Mouse (Mus musculus): ENCODE measurements around the gene Cntnap5b. TPM values are rescaled to one million over a fixed set of nuclear protein-coding genes. Genes with fewer than 3 reads are reported as not detected.

Cntnap5b gene
- 2.8 and 3.0 TPM in 2 replicates for polyA plus RNA-seq (2015; fragmentation: Nextera tagmentation; extraction: Ambion mirVana)

DNA sequence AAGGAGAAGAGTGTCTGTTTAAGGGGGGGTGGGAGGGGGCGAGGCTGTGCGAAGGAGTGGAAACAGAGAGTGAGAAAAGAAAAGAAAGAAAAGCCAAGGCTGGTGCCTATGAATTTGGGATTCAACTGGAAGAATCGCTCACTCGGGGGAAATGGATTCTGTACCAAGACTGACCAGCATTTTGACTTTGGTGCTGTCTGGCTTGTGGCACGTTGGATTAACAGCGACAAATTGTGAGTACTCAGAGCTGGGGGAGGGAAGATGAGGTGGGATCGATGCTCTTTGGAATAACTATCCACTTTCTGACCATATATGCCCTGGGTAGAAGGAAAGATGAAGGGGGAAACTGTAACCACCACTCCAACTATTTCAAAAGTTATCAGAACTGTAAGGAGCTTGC lies at the start of gene Cntnap5b:
TSS of gene Cntnap5b (plus strand) at position 152 of the 400 bp plus-strand sequence.
- peaks cover 9% of the 10 kb centered on the region; the same call in 1 of the 2 replicates for H3K4me1 ChIP-seq

GRCm38 (mm10) chr1:99759996-99760395 lies 12.6 kb upstream of the Cntnap5b start:
- Histone ChIP-seq H3K4me2 (no peak overlapping the region), H3K27me3 (replicated peaks) (no peaks in the 10 kb centered on the region), H3K36me3 (no peaks in the 10 kb centered on the region), H3K4me1 (no peaks in the 10 kb centered on the region), H3K4me3 (replicated peaks) (no peak overlapping the region), H3K27ac (replicated peaks) (no peak overlapping the region), H3K9ac (replicated peaks) (no peak overlapping the region), H3K9me3 (replicated peaks) (no peaks in the 10 kb centered on the region)
- WGBS = 100% methylated on average over 1 of the region's 1 CpGs
- no peak for ATAC-seq (ENCODE audit: low FRiP score)

More for the DNA sequence above, at the start of gene Cntnap5b:
- H3K27ac ChIP-seq (replicated peaks) = peak within 1 kb of the TSS; percentile 54; the same call in 1 of the 2 replicates
- WGBS = 25% methylated on average over 7 of the region's 7 CpGs
- peak within 1 kb of the TSS; percentile 51 for H3K9ac ChIP-seq (replicated peaks)
- peak; percentile 22; the same call in 1 of the 2 replicates for ATAC-seq (ENCODE audit: low FRiP score)
- no peaks in the 10 kb centered on the region for H3K36me3 ChIP-seq
- peak within 1 kb of the TSS; percentile 43 for H3K4me3 ChIP-seq (replicated peaks)
- H3K9me3 ChIP-seq (replicated peaks) = no peaks in the 10 kb centered on the region
- H3K27me3 ChIP-seq (replicated peaks) = no peaks in the 10 kb centered on the region
- peak within 1 kb of the TSS; percentile 64 for H3K4me2 ChIP-seq

DNA sequence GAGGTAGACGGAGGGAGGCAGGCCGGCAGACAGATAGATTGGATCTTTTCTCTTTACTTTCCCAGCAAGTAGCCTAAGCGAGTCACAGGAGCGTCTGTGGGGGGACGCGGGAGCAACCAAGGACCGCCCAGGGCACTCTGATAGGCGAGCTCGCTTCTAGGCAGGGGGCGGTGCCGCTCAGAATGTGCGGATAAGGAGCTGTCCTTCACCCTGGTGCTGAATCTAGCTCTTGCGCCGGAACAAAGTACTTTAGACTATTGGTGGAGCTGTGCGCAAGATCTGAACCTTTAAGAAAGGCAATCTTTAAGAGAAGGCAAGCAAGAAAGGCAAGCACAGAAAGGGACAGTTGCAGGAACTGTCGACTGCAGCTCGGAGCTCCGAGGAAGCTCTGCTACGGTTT lies 382 bp upstream of the Cntnap5b start:
- Histone ChIP-seq H3K9ac (replicated peaks) (peak overlapping the region; percentile 51), H3K4me3 (replicated peaks) (peak overlapping the region; percentile 43), H3K4me1 (peaks cover 9% of the 10 kb centered on the region; the same call in 1 of the 2 replicates), H3K27me3 (replicated peaks) (no peaks in the 10 kb centered on the region), H3K9me3 (replicated peaks) (no peaks in the 10 kb centered on the region), H3K27ac (replicated peaks) (peak overlapping the region; percentile 54; the same call in 1 of the 2 replicates), H3K4me2 (peak overlapping the region; percentile 64), H3K36me3 (no peaks in the 10 kb centered on the region)
- WGBS = under 1% methylated on average over 19 of the region's 19 CpGs
- peak; percentile 92 for ATAC-seq (ENCODE audit: low FRiP score)

- Histone ChIP-seq H3K4me2 (peak overlapping the region; percentile 64), H3K4me1 (peaks cover 9% of the 10 kb centered on the region; the same call in 1 of the 2 replicates), H3K36me3 (no peaks in the 10 kb centered on the region), H3K9me3 (replicated peaks) (no peaks in the 10 kb centered on the region), H3K27me3 (replicated peaks) (no peaks in the 10 kb centered on the region), H3K27ac (replicated peaks) (no peak overlapping the region), H3K4me3 (replicated peaks) (peak overlapping the region; percentile 43), H3K9ac (replicated peaks) (no peak overlapping the region)
- WGBS = 5% methylated on average over 4 of the region's 4 CpGs
- peak; percentile 69 for ATAC-seq (ENCODE audit: low FRiP score)
Measured at GRCm38 (mm10) chr1:99774144-99774543, 1.6 kb downstream of the Cntnap5b start.

- no peak overlapping the region for H3K27ac ChIP-seq (replicated peaks)
- WGBS = 71% methylated on average over 6 of the region's 6 CpGs
Measured at GRCm38 (mm10) chr1:99813334-99814110, 41.0 kb downstream of the Cntnap5b start.

GRCm38 (mm10) chr1:99872344-99872743 lies 99.8 kb downstream of the Cntnap5b start:
- 86% methylated on average over 3 of the region's 3 CpGs for WGBS
- no peak overlapping the region for H3K9ac ChIP-seq (replicated peaks)
- H3K4me1 ChIP-seq = no peaks in the 10 kb centered on the region
- no peaks in the 10 kb centered on the region for H3K27me3 ChIP-seq (replicated peaks)
- no peak overlapping the region for H3K4me2 ChIP-seq
- ATAC-seq (ENCODE audit: low FRiP score) = no peak
- no peaks in the 10 kb centered on the region for H3K9me3 ChIP-seq (replicated peaks)
- H3K27ac ChIP-seq (replicated peaks) = no peak overlapping the region
- H3K36me3 ChIP-seq = no peaks in the 10 kb centered on the region
- no peak overlapping the region for H3K4me3 ChIP-seq (replicated peaks)

More at GRCm38 (mm10) chr1:99813334-99814110, 41.0 kb downstream of the Cntnap5b start:
- no peak for ATAC-seq (ENCODE audit: low FRiP score)
- Histone ChIP-seq H3K4me1 (no peaks in the 10 kb centered on the region), H3K27me3 (replicated peaks) (no peaks in the 10 kb centered on the region), H3K4me2 (no peak overlapping the region), H3K36me3 (no peaks in the 10 kb centered on the region), H3K9me3 (replicated peaks) (no peaks in the 10 kb centered on the region), H3K9ac (replicated peaks) (no peak overlapping the region), H3K4me3 (replicated peaks) (no peak overlapping the region)

DNA sequence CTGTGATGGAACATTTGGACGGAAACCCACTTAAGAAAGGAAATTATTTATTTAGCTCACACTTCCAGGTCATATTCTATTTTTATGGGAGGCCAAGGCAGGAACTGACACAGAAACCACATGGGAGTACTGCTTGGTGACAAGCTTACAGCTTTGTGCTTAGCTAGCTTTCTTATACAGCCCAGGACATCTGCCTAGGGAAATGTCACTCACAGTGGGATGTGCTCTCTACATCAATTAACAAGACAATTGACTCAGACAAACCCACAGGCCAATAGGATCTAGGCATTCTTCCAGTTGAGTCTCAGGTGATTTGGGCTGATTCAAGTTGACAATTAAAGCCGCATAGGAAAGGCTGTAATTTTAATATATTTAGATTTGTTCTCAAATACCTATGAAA lies 135.2 kb downstream of the Cntnap5b start:
- H3K9me3 ChIP-seq (replicated peaks) = no peaks in the 10 kb centered on the region
- no peak overlapping the region for H3K9ac ChIP-seq (replicated peaks)
- 45% methylated on average over 2 of the region's 2 CpGs for WGBS
- no peak overlapping the region for H3K4me2 ChIP-seq
- no peak overlapping the region for H3K27ac ChIP-seq (replicated peaks)
- no peaks in the 10 kb centered on the region for H3K27me3 ChIP-seq (replicated peaks)
- no peak for ATAC-seq (ENCODE audit: low FRiP score)
- no peaks in the 10 kb centered on the region for H3K36me3 ChIP-seq
- H3K4me3 ChIP-seq (replicated peaks) = no peak overlapping the region
- H3K4me1 ChIP-seq = no peaks in the 10 kb centered on the region; the same call in 1 of the 2 replicates

DNA sequence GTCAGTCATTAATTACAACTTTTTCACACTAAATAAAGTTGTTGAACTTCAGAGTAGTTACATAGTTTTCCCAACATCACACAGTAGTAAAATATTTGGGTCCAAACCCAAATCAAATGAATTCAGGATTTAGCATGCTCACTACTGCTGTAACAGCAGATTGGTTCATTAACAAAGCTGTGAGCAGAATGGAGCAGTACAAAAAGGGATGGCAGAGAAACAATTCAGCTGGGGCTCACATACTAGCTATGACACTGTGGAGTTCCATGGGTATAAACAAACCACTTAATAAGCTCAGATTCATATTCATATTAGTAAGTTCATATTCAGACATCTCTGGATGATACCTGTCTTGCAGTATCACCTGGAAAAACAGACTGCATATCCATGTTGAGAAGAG lies 170.9 kb downstream of the Cntnap5b start:
- Histone ChIP-seq H3K4me1 (no peaks in the 10 kb centered on the region), H3K36me3 (no peaks in the 10 kb centered on the region), H3K9ac (replicated peaks) (no peak overlapping the region), H3K9me3 (replicated peaks) (no peaks in the 10 kb centered on the region), H3K27ac (replicated peaks) (no peak overlapping the region), H3K27me3 (replicated peaks) (no peaks in the 10 kb centered on the region), H3K4me2 (no peak overlapping the region), H3K4me3 (replicated peaks) (no peak overlapping the region)
- no peak for ATAC-seq (ENCODE audit: low FRiP score)

DNA sequence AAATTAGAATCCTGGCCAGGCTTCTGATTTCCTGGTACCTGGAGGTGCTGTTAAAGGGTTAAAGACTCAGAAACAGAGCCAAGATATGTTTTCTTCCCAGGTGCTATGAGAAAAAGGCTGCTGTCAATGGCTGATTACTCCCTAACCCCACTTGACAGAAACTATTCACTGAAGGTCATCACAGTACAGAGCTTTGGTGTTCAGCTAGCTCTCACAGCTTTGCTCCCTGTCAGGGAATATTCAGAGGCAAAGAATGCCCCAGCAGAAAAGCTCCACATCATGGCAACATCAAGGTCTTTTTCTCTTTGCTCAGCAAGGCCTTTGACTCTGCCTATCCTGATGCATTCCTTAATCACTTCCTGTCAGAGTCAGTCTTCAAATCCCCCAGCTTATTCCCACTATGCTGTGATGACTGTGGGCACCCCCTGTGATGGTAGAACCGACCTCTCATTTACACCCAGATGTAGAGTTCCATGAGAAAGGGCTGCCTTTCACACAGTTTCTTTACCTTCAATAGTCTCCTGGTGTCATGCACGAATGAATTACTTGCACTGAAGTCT lies 186.9 kb downstream of the Cntnap5b start:
- no peak overlapping the region for H3K4me3 ChIP-seq (replicated peaks)
- 32% methylated on average over 2 of the region's 2 CpGs for WGBS
- no peaks in the 10 kb centered on the region for H3K36me3 ChIP-seq
- no peaks in the 10 kb centered on the region for H3K27me3 ChIP-seq (replicated peaks)
- no peak overlapping the region for H3K4me2 ChIP-seq
- no peak overlapping the region for H3K27ac ChIP-seq (replicated peaks)
- no peak for ATAC-seq (ENCODE audit: low FRiP score)
- H3K9ac ChIP-seq (replicated peaks) = no peak overlapping the region
- no peaks in the 10 kb centered on the region for H3K9me3 ChIP-seq (replicated peaks)
- no peaks in the 10 kb centered on the region for H3K4me1 ChIP-seq

DNA sequence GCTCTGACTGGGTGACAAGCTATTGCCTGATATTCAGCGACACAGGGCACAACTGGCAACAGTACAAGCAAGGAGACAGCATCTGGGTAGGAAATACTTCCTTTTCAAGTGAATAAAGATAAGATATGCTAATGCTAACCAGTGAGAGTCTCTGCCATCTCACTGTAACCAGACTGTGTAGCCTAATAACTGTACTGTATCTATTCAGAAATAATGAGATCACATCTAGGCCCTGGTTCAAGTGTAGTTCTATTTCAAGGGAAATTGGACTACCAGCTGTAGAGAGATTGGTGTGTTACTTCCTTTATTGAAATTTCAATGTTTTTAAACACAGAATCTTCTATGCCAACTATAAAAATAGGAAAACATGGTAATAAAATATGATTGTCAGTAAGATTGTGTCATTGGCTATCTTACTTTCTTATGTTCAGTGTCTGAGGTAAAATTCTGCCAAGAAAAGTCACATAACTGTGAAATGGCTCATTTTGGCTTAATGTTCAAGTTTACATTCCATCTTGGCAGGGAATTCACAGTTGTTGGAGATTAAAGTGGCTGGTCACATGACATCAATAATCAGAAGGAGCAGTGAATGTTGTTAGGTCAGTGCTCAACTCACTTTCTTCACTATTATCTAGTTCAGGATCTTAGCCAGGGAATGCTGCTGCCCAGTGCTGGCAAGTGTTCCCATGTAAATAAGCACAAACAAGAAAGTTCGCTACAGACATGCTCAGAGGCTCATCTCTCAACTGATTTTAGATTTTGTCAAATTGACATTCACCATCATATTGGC lies 194.9 kb downstream of the Cntnap5b start:
- ATAC-seq (ENCODE audit: low FRiP score) = no peak

GRCm38 (mm10) chr1:99970184-99971086 lies 197.9 kb downstream of the Cntnap5b start:
- Histone ChIP-seq H3K4me1 (peaks cover 7% of the 10 kb centered on the region), H3K4me3 (replicated peaks) (no peak overlapping the region), H3K9ac (replicated peaks) (no peak overlapping the region), H3K27me3 (replicated peaks) (no peaks in the 10 kb centered on the region), H3K27ac (replicated peaks) (peak overlapping the region; percentile 2; the same call in 1 of the 2 replicates), H3K4me2 (no peak overlapping the region), H3K9me3 (replicated peaks) (no peaks in the 10 kb centered on the region), H3K36me3 (no peaks in the 10 kb centered on the region)
- 23% methylated on average over 4 of the region's 4 CpGs for WGBS
- no peak for ATAC-seq (ENCODE audit: low FRiP score)

More for the DNA sequence above, 194.9 kb downstream of the Cntnap5b start:
- no peak overlapping the region for H3K9ac ChIP-seq (replicated peaks)
- H3K27me3 ChIP-seq (replicated peaks) = no peaks in the 10 kb centered on the region
- H3K4me1 ChIP-seq = peaks cover 7% of the 10 kb centered on the region
- H3K4me3 ChIP-seq (replicated peaks) = no peak overlapping the region
- H3K36me3 ChIP-seq = no peaks in the 10 kb centered on the region
- WGBS = 88% methylated on average over 2 of the region's 2 CpGs
- no peak overlapping the region for H3K4me2 ChIP-seq
- H3K9me3 ChIP-seq (replicated peaks) = no peaks in the 10 kb centered on the region
- no peak overlapping the region for H3K27ac ChIP-seq (replicated peaks)

Data from neural tube, embryonic 15.5 days (tissue).